Mouse (Mus musculus) 3T3-L1 (cell line): ENCODE results near the gene Pde4dip.

ENCODE experiments used
- DNase-seq: peaks from one replicate; pipeline ENCODE4 v3.0.0-alpha.2; 2015; ENCODE audit warnings: low read depth, low spot score

Pde4dip gene

GRCm38 (mm10) chr3:97900516-97901490, 12.3 kb upstream of the Pde4dip start, which contains the start of gene Sec22b:
Gene Sec22b (plus strand): TSS chr3:97901190.
- DNase-seq: peak; percentile 96

GRCm38 (mm10) chr3:97898381-97898780, 9.9 kb upstream of the Pde4dip start:
- peak; percentile 95 for DNase-seq

DNA sequence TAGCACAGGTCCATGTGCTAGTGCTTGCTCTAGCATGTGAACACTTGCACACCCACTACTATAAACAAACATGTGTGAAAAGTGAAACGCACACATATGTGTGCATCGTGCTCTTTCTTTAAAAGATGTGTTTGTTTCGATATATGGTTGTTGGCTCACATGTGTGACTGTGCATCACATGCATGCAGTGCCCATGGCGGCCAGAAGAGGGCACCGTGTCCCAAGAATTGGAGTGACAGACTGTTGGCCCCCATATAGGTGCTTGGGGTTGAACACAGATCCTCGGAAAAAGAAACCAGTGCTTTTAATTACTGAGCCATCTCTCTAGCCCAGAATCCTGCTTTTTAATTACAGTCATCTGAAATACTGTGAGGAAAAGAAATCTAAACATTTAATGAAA, 6.2 kb upstream of the Pde4dip start:
- DNase-seq: peak; percentile 55

GRCm38 (mm10) chr3:97890205-97890604, 1.7 kb upstream of the Pde4dip start:
- DNase-seq: no peak

- no peak for DNase-seq
These were observed 731 bp downstream of the Pde4dip start for GRCm38 (mm10) chr3:97887785-97888167.

GRCm38 (mm10) chr3:97881576-97881975, 6.9 kb downstream of the Pde4dip start:
- no peak for DNase-seq

DNA sequence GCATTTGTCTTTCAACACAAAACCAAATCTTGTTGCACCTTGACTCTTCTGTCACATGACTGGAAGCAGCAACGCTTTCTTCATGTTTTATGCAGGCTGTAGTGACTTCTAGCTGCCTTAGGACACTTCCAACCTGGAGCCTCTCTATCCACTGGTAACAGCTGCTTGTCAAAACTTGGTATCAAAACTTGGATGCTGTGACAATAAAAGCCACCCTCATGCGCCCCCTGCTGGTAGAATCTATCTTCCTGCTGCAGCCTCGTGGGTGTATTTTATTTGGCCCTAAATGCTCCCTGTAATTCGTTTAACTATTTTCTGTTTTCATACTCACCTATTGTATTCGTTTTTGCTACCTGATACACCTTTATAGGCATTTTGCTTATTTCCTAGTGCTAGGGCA, 9.3 kb downstream of the Pde4dip start:
- DNase-seq: peak; percentile 90

DNA sequence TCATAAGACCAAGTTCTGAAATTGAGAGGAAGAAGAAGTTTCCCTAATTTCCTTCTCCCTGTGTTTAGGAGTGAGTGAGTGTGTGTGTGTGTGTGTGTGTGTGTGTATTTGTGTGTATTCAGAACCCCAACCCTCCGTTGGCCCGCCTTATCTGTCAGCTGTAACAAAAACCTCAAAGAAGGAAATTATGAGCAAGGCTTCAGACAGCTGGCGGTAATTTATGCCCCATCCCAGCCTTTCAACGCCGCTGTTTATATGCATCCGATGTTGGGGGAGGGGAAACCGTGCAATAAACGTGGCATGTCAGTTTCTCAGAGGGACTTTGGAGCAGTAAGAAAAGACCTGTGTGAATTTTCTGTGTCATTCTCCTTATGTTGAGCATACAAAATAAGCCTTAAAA, 12.2 kb downstream of the Pde4dip start:
- DNase-seq: no peak

GRCm38 (mm10) chr3:97874777-97875176, 13.7 kb downstream of the Pde4dip start:
- DNase-seq: no peak

GRCm38 (mm10) chr3:97869730-97870129, 18.8 kb downstream of the Pde4dip start:
- DNase-seq: no peak

DNA sequence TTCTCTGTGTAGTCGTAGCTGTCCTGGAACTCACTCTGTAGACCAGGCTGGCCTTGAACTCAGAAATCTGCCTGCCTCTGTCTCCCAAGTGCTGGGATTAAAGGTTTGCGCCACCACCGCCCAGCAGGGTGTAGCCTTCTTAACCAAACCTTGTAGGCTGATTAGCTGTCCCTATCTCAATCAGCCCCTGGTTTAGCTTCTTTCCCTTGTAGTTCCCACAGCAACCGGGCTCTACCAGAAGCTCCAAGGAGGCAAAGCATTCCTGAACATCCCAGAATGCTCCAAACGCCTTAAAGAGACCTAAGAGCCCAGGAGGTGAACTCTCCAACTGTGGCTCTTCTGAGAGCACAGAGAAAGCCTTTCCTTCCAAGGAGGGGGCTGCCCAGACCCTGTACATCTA, 19.8 kb downstream of the Pde4dip start:
- no peak for DNase-seq

DNA sequence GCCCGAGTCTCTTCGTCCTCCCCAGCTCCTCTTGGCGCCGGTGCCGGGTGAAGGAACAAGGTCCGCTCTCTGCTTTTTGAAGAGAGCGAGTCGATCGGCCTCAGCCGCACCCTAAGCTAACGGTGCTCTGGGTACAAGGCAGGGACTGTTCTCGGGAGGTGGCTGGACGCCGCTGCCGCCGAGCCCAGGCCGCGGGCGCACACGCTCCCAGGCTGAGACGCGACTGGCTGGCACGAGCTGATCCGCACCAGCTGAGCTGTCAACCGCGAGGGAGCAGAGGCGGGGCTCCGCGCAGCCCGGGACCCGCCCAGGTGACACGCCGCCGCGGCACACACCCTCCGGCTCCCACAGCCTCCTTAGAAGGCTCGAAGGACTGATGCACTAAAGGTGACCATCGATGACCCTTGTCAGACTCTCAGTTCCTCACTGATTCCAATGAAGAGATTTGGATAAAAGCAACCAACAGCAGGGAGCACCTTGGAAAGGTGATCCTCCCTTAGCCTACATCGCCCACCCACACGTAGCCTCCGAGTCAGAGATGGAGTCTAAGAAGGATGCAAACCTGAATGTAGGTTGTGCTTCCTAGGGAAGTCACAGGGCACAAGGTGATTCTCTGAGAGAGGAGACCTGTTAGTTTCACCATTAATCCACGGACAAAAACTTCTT, 20.4 kb downstream of the Pde4dip start:
- no peak for DNase-seq

DNA sequence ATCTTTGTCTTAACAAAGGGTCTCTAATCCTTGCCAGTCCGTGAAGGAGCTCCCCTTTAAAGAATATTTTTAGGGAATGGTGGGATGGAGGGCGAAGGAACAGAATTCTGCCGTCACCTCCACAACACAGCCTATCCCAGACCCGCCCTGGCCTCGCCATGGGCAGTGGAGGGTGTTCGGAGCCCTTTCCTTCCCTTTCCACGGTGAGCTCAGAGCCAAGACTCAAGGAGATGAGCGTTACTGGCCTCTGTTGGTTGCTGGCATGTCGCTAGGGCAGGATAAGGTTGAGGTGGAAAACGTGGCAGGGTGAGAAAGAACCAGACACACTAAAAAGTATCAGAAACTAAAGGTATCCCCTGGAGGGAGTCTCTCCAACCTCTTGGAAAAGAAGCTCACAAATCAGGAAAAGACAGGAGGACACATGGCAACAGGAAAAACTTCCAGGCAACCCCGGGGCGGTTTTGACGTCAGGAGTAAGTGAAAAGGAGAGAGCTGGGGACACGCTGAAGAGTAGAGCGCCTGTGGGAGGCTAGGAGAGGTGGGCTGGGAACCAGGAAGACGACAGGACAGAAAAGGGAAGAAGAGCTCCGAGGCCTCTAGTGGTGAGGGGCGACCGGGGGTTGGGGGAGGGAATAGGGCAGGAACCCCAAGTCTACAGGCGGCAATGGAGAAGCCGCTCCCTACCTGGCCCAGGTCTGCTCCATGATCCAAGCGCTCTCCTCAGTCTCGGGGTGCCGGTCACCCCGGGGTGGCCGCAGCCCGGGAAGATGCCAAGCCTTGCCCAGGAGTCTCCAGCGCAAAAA, 21.1 kb downstream of the Pde4dip start:
- DNase-seq: no peak

GRCm38 (mm10) chr3:97866696-97867095, 21.8 kb downstream of the Pde4dip start:
- no peak for DNase-seq

DNA sequence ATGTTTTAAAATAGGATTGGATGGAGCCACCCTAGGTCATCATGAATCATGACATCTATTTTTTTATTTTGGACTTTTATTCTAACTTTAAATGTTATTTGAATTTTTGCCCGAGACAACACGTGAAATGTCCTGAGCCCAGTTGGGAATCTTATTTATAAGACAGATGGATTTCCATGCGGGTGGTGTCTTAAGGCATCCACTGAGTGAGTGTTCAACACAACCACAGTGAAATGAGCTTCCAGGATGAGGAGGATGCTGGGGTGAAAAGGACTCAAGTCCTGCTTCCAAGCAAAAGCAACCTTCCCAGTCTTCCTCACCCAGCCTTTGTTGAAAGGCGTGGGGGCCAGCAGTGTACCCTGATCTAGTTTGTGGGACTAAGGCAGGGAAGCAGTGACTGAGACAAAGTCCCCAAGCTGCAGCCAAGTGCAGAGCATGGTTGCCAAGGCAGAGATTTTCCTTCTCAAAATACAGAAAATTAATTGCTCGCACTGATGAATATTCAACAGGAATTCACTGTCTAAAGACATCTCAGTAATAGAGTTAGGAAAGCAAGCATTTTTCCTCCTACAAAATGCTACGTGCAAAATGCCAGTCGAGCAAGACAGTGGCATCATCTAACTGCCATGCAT, 27.6 kb downstream of the Pde4dip start:
- DNase-seq: no peak

DNA sequence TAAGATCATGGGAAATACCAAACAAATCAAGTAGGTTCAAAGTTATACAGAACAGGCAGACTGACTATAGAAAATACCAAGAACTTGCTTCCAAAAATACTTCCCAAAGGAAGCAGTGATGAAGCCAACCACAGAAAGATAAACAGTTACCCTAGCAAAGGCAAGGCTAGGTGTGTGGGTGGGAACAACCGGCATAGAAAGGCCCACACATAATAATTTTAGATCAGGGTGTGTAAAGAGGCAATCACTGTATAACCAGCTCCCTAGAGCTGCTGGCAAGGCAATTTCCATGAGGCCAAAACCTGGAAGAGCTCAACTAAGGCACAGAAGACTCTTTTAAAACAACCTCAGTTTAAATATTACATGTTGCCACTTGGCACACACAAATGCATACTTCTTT, 29.1 kb downstream of the Pde4dip start:
- DNase-seq: no peak

DNA sequence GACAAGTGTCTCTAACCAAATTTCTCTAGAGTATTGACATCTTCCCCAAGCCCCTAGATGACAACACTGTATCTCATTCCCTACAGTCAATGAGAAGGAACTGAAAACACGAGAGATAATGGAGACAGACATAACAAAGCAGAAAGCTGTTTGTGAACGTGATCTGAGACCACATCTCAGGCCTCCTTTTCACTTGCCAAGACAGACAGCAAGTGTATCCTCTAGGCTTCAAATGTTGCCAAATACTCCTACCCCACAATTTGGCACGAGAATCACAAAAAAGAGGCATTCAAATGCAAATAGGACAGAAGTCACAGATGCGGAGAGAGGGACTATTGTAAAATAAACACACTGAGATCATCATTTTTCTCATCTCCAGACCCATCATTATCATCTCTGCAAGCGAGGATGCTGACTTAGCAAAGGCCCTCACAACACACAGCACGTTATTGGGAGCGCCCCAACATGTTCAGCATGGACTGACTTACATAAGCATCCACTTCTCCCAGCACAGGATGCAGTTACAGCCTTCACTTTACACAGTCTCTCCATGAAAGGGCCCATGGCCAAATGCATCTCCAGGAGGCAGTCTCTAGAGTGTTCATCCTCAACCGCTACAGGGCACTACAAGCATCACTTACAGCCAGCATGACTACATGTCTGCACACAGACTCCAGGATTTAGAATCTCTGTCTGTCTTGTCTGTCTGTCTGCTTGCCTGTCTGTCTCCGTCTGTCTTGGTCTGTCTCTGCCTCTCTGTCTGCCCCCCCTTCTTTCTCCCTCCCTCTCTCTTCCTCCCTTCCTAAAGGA, 33.7 kb downstream of the Pde4dip start:
- no peak for DNase-seq

DNA sequence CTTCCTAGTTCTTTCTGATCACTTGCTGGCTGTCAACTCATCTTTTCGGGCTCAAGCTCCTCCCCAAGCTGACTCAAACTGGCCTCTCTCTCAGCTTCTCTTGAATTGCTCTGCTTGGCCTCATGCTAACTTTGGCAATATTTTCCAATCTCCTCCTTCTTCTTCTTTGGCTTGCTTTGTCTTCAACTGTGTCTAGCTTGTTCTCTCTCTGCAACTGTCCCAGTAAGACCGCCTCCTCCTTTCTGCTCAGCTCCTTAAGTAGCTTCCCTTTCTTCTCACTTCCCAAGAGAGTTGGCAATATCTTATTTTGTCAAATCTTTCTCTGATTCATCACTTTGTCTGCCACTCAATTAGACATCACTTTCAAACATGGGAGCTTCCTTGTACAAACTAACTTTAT, 36.7 kb downstream of the Pde4dip start:
- DNase-seq: no peak

DNA sequence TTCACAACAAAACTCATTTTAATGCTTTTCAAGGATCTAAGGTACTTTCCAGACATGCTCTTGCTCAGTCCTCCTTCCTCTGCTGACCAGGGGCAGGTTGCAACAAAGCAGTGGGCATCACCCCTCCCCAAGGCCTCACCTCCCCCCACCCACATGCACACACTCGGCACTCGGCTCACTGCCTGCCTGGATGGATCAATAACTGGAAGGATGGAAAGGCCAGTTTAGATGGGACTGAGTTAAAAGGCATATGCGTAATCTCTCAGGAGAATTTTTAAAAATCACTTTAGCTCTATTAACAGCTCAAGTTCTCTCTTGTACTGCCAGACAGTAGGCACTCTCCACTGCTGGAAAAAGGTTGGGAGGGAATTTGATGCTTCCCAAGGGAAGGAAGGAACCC, 40.9 kb downstream of the Pde4dip start:
- DNase-seq: no peak

GRCm38 (mm10) chr3:97846448-97846847, 42.1 kb downstream of the Pde4dip start:
- no peak for DNase-seq

- no peak for DNase-seq
These were observed 43.7 kb downstream of the Pde4dip start for GRCm38 (mm10) chr3:97844821-97845201.
